Mouse (Mus musculus) midbrain, embryonic 16.5 days (tissue): Measurements from ENCODE around the gene Sema3e. TPM values are rescaled to one million over a fixed set of nuclear protein-coding genes. Genes with fewer than 3 reads are reported as not detected.

Experiments
- ATAC-seq: fragments of 200-750 bp; cut with Nextera tagmentation; 2 replicates; pipeline ENCODE4 v1.8.0; 2017; ENCODE audit warnings: moderate TSS enrichment
- H3K27ac ChIP-seq: fragments of 300-500 bp; sonication (generic); 2 replicates; pipeline ENCODE4 v1.5.1; 2014; ENCODE audit warnings: mild to moderate bottlenecking, low read length, mixed read lengths
- H3K27me3 ChIP-seq: fragments of 300-500 bp; sonication (generic); 2 replicates; pipeline ENCODE4 v1.6.1; 2014; ENCODE audit warnings: low read depth, low read length, mixed read lengths; ENCODE audit not compliant: control insufficient read depth, insufficient read depth
- H3K36me3 ChIP-seq: fragments of 300-500 bp; sonication (generic); 2 replicates; pipeline ENCODE4 v1.6.1; 2014; ENCODE audit warnings: mild to moderate bottlenecking, low read length, moderate library complexity, mixed read lengths; ENCODE audit not compliant: control insufficient read depth, insufficient read depth
- H3K4me1 ChIP-seq: fragments of 300-500 bp; sonication (generic); 2 replicates; pipeline ENCODE4 v1.6.1; 2014; ENCODE audit warnings: mild to moderate bottlenecking, low read length, mixed read lengths; ENCODE audit not compliant: control insufficient read depth, insufficient read depth
- H3K4me2 ChIP-seq: fragments of 300-500 bp; sonication (generic); 2 replicates; pipeline ENCODE4 v1.6.1; 2014; ENCODE audit warnings: mild to moderate bottlenecking, low read length, mixed read lengths
- H3K4me3 ChIP-seq: fragments of 300-500 bp; sonication (generic); 2 replicates; pipeline ENCODE4 v1.5.1; 2014; ENCODE audit warnings: low read depth, mild to moderate bottlenecking, low read length, moderate library complexity, mixed read lengths
- H3K9ac ChIP-seq: fragments of 300-500 bp; sonication (generic); 2 replicates; pipeline ENCODE4 v1.6.1; 2014; ENCODE audit warnings: low read depth, low read length, mixed read lengths
- H3K9me3 ChIP-seq: fragments of 300-500 bp; sonication (generic); replicated peaks from 2 replicates; pipeline ENCODE4 v1.6.1; 2014; ENCODE audit warnings: mild to moderate bottlenecking, low read length, mixed read lengths; ENCODE audit not compliant: control insufficient read depth, poor library complexity, severe bottlenecking
- WGBS: fragments of 180-500 bp; shearing (Covaris S2); extraction: QIAGEN DNeasy Blood & Tissue Kit; methylation state at CpG from one replicate; pipeline ENCODE4 v1.1.7; 2014; 5-methylcytosine and 5-hydroxymethylcytosine counted together
- polyA plus RNA-seq: library from polyadenylated mRNA; unstranded; fragments of >200 nt; fragmentation: Nextera tagmentation; extraction: Ambion mirVana; gene quantifications from 2 replicates; pipeline ENCODE4 v1.2.1, GENCODE M21; 2015

The Sema3e gene
- polyA plus RNA-seq, 1 experiment from 2014 or later = 3.4 TPM

- Histone ChIP-seq H3K9ac (no peak overlapping the region), H3K9me3 (no peaks in the 10 kb centered on the region), H3K4me3 (no peak overlapping the region), H3K4me2 (no peak overlapping the region), H3K4me1 (no peaks in the 10 kb centered on the region), H3K27ac (no peak overlapping the region), H3K36me3 (no peaks in the 10 kb centered on the region), H3K27me3 (no peaks in the 10 kb centered on the region)
- WGBS = 75% methylated on average over 3 of the region's 3 CpGs
- no peak for ATAC-seq
Measured at GRCm38 (mm10) chr5:14163280-14163679, 138.2 kb downstream of the Sema3e start.

- Histone ChIP-seq H3K4me1 (no peaks in the 10 kb centered on the region), H3K27me3 (no peaks in the 10 kb centered on the region), H3K27ac (no peak overlapping the region), H3K4me3 (no peak overlapping the region), H3K4me2 (no peak overlapping the region), H3K36me3 (no peaks in the 10 kb centered on the region), H3K9me3 (no peaks in the 10 kb centered on the region), H3K9ac (no peak overlapping the region)
- 67% methylated on average over 3 of the region's 3 CpGs for WGBS
- ATAC-seq = no peak
Measured at GRCm38 (mm10) chr5:14167776-14168175, 142.7 kb downstream of the Sema3e start.

- H3K27ac ChIP-seq = no peak overlapping the region
Measured at GRCm38 (mm10) chr5:14173355-14174183, 148.5 kb downstream of the Sema3e start.

GRCm38 (mm10) chr5:14180571-14180970 lies 155.5 kb downstream of the Sema3e start:
- Histone ChIP-seq H3K4me2 (no peak overlapping the region), H3K27me3 (no peaks in the 10 kb centered on the region), H3K36me3 (no peaks in the 10 kb centered on the region), H3K9me3 (0 out of 2 replicates have a peak, but pooled peaks cover 2% of the 10 kb centered on the region), H3K27ac (no peak overlapping the region), H3K4me1 (no peaks in the 10 kb centered on the region), H3K4me3 (no peak overlapping the region), H3K9ac (no peak overlapping the region)
- 73% methylated on average over 10 of the region's 10 CpGs for WGBS
- no peak for ATAC-seq

More at GRCm38 (mm10) chr5:14173355-14174183, 148.5 kb downstream of the Sema3e start:
- Histone ChIP-seq H3K9me3 (no peaks in the 10 kb centered on the region), H3K27me3 (no peaks in the 10 kb centered on the region), H3K9ac (no peak overlapping the region), H3K4me3 (no peak overlapping the region), H3K36me3 (no peaks in the 10 kb centered on the region), H3K4me2 (no peak overlapping the region), H3K4me1 (no peaks in the 10 kb centered on the region)
- ATAC-seq = peak; percentile 64; the same call in 1 of the 2 replicates
- WGBS = 82% methylated on average over 10 of the region's 10 CpGs

GRCm38 (mm10) chr5:14182156-14182555 lies 157.1 kb downstream of the Sema3e start:
- H3K9ac ChIP-seq = no peak overlapping the region
- H3K27ac ChIP-seq = no peak overlapping the region
- WGBS = 90% methylated on average over 11 of the region's 11 CpGs
- H3K4me3 ChIP-seq = no peak overlapping the region
- no peaks in the 10 kb centered on the region for H3K4me1 ChIP-seq
- H3K36me3 ChIP-seq = no peaks in the 10 kb centered on the region
- no peak for ATAC-seq
- H3K4me2 ChIP-seq = no peak overlapping the region
- H3K9me3 ChIP-seq = 0 out of 2 replicates have a peak, but pooled peaks cover 2% of the 10 kb centered on the region
- H3K27me3 ChIP-seq = no peaks in the 10 kb centered on the region

GRCm38 (mm10) chr5:14195172-14195819 lies 170.2 kb downstream of the Sema3e start:
- 19% methylated on average over 6 of the region's 6 CpGs for WGBS
- no peak overlapping the region; the same call in 1 of the 2 replicates for H3K9ac ChIP-seq
- peak overlapping the region; percentile 23; the same call in 1 of the 2 replicates for H3K4me2 ChIP-seq
- H3K4me3 ChIP-seq = no peak overlapping the region
- ATAC-seq = peak; percentile 93
- no peaks in the 10 kb centered on the region for H3K9me3 ChIP-seq
- peaks cover 3% of the 10 kb centered on the region; the same call in 1 of the 2 replicates for H3K4me1 ChIP-seq
- H3K27me3 ChIP-seq = no peaks in the 10 kb centered on the region
- no peak overlapping the region for H3K27ac ChIP-seq
- no peaks in the 10 kb centered on the region for H3K36me3 ChIP-seq

GRCm38 (mm10) chr5:14198344-14199040 lies 173.4 kb downstream of the Sema3e start:
- H3K9me3 ChIP-seq = no peaks in the 10 kb centered on the region
- H3K27ac ChIP-seq = no peak overlapping the region
- H3K36me3 ChIP-seq = no peaks in the 10 kb centered on the region
- no peaks in the 10 kb centered on the region for H3K27me3 ChIP-seq
- ATAC-seq = no peak
- H3K4me1 ChIP-seq = peaks cover 3% of the 10 kb centered on the region; the same call in 1 of the 2 replicates
- H3K4me3 ChIP-seq = no peak overlapping the region
- no peak overlapping the region for H3K9ac ChIP-seq
- 82% methylated on average over 3 of the region's 3 CpGs for WGBS
- H3K4me2 ChIP-seq = no peak overlapping the region

GRCm38 (mm10) chr5:14206794-14207193 lies 181.7 kb downstream of the Sema3e start:
- no peaks in the 10 kb centered on the region for H3K4me1 ChIP-seq
- WGBS = 78% methylated on average over 2 of the region's 2 CpGs
- no peak for ATAC-seq
- H3K4me3 ChIP-seq = no peak overlapping the region
- no peak overlapping the region for H3K9ac ChIP-seq
- no peaks in the 10 kb centered on the region for H3K9me3 ChIP-seq
- no peaks in the 10 kb centered on the region for H3K36me3 ChIP-seq
- H3K27ac ChIP-seq = no peak overlapping the region
- no peaks in the 10 kb centered on the region for H3K27me3 ChIP-seq
- no peak overlapping the region for H3K4me2 ChIP-seq
